Mouse (Mus musculus) gastrocnemius, postnatal 25 days (tissue): ENCODE data around the gene Pkig. TPM values are rescaled to one million over a fixed set of nuclear protein-coding genes. Genes with fewer than 3 reads are reported as not detected.
"Not testable (repeated sequence)": the region's sequence is repeated elsewhere in the genome, so short reads cannot be mapped to it uniquely, and the experiment has no call there.

Source experiments
- DNase-seq: peaks from one replicate; pipeline ENCODE4 v3.0.0; 2022
- long read RNA-seq, 2 experiments: library from polyadenylated mRNA; stranded (forward); transcript quantifications; one replicate each; pipeline ENCODE4 v2.0.0; 2021
- total RNA-seq, 2 experiments: library from RNA; stranded (reverse); gene quantifications; 1 replicate in 1 of 2; 2 replicates in 1 of 2; pipeline ENCODE4 v1.2.3; 2021

Gene Pkig
- 10 to 100 TPM; 72.1 to 93.5 TPM for total RNA-seq
- long read RNA-seq, experiment 1, transcript Pkig-204 (4 exons, 762 nt), result minor isoform, 33 of 327 reads
- long read RNA-seq, experiment 1, transcript Pkig-201 (4 exons, 1,036 nt), result major isoform, 155 of 327 reads
- long read RNA-seq, experiment 1, transcript Pkig-206 (4 exons, 369 nt), result minor isoform, 22 of 327 reads
- long read RNA-seq, experiment 1, transcript Pkig-202 (5 exons, 640 nt), result minor isoform, 20 of 327 reads
- long read RNA-seq, experiment 1, partial matches to known transcripts, result 56 of 327 reads
- long read RNA-seq, experiment 1, other reads (novel, unspliced or antisense), result 21 of 327 reads
- long read RNA-seq, experiment 2, transcript Pkig-201 (4 exons, 1,036 nt), result major isoform, 142 of 255 reads
- long read RNA-seq, experiment 2, transcript Pkig-206 (4 exons, 369 nt), result minor isoform, 12 of 255 reads
- long read RNA-seq, experiment 2, transcript Pkig-203 (4 exons, 1,059 nt), result minor isoform, 19 of 255 reads
- long read RNA-seq, experiment 2, transcript Pkig-204 (4 exons, 762 nt), result minor isoform, 24 of 255 reads
- long read RNA-seq, experiment 2, partial matches to known transcripts, result 34 of 255 reads
- long read RNA-seq, experiment 2, other reads (novel, unspliced or antisense), result 12 of 255 reads

GRCm38 (mm10) chr2:163657975-163658886 lies at the start of gene Pkig:
Gene Pkig (plus strand): TSS chr2:163658386.
- peak; percentile 83 for DNase-seq

DNA sequence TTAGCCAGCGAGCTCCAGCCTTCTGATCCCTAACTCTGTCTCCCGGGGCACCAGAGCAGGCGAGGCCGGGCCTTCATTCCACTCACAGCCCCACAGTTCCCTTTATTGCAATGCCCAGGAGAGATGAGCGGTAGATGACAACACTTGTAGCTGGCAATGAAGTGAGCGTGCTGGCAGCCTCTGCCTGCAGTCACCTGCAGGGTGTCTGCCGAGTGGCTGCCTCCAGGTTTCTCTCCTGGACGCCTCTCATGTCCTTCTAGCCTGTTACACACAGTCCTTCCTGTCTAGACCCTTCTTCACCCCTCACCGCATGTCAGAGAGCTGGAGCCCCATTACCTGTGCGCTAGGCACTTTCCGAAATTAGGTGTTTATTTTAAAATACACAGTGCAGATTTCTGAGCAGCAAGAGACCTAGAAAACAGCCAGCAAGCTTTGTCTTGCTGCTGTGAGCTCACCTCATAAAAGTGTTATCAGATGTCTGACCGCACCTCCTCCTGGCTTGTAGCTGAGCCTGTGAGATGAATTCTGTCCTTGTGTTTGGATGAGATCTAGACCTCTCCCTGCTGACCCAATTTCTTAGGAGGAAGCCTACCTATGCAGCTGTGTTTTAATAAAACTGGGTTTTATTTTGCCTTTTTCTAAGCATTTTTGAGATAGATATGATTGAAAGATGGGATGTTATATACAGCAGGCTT lies 48.8 kb upstream of the Pkig start:
- DNase-seq, result no peak

DNA sequence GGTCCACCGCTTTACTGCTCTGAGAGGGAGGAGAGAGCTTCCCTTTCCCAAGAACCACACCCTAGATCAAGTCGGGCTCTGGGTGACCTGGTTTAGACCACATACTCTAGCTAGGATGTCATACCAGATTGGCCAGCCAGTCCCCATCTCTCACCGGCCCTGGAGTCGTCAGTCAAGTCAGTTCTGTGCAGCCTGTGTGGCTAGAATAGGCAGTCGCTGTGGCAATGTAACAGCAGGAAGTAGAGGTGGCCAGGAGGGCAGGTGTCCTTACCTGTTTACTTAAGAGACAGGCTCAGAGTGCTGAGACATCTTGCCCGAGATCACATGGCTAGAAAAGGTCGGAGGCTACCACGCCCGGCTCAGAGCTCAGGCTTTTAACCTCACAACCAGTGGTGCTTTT lies 47.0 kb upstream of the Pkig start:
- no peak for DNase-seq

DNA sequence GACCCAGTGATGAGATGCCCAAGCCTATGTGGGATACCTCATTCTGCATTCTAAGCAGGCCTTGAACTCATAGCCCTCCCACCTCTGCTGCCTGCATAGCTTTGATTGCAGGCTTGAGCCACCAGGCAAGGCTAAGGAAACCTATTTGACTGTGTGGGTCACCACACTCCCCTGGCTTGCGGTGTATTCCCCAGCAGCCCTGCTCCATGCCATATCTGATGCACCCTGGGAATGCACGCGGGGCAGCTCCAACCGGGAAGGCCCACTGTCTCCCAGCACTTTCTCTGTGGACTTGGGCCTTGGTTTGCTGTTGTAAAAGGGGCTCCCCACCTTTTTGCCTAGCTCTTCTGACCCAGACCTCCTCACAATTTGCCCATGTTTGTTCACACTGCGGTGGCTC lies 45.0 kb upstream of the Pkig start:
- no peak for DNase-seq

DNA sequence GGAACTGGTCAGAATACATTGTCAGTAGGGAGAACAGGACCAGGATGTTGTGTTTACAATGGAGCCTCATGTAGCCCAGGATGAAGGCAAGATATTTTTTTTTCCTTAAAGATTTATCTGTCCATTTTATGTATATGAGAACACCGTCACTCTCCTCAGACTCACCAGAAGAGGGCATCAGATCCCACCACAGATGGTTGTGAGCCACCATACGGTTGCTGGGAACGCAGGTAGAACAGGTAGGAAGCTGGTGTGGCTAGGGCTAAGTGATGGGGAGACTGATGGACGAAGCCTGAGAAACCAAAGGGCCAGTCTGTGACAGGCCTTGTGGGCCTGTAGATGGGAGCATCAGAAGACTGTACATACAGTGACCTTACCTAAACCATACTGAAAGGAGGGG lies 44.2 kb upstream of the Pkig start:
- no peak for DNase-seq

- no peak for DNase-seq
Observed at GRCm38 (mm10) chr2:163615401-163615800, 42.8 kb upstream of the Pkig start.

DNA sequence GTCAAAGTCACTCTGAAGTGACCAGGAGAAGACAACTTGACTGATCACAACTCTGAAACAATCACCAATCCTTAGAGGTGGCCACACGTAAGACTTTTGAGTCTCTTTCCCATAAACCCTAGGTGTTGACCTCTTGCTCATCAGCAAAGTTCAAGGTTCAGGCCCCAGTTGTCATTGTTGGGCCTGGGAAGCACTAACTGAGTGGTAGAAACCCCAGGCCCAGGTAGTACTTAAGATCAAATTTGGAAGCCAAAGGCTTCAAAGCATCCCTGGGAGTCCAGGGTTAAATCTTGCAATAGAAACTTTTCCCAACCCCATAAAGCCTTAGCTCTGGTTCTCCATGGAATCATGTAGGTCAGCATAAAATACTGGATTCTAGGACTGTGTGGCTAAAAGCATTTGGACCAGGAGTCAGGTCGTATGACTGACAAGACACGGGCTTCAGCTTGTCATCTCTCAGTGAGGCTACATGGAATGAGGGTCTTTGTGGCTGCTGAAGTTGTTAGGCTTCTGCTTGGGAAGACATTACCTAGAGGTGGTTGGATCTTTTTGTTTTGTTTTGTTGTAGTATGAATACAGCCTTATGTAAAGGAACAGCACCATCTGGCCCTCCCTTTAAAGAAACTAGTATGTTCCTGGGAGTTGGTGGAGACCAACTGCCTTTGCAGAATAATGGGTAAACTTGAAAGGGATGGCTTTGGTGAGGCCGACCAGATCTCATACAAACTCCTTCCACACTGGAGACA lies 42.1 kb upstream of the Pkig start:
- DNase-seq, result no peak

- DNase-seq, result no peak
Observed at GRCm38 (mm10) chr2:163616652-163617227, 41.4 kb upstream of the Pkig start.

DNA sequence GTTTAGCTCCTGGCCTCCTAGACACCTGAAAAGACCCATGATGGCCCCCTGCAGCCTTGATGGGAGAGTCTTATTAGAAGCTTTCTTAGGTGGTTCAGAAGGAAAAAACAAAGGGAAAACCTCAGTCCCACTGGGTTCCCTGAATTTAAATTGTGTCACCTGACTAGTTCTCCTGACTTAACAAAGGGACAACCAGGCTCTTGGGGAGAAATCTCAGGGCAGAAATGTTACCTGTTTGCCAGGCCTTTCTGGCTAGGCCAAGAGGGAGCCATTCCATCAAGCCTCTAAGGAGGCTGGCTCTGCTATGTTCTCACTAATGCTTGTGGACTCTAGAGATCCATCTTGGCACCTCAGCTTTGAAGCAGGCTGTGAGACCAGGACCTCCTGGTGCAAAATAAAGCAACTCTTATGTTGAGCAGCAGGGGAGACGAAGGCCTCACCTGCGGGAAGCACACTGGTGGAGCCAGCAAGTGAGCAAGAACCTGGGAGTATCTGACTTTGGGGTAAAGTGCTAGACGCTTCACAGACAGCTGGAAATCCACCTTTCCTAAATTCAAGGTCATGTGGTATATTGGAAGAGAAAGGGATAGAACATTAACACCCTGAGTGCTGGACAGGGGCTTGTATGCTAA lies 40.8 kb upstream of the Pkig start:
- no peak for DNase-seq

DNA sequence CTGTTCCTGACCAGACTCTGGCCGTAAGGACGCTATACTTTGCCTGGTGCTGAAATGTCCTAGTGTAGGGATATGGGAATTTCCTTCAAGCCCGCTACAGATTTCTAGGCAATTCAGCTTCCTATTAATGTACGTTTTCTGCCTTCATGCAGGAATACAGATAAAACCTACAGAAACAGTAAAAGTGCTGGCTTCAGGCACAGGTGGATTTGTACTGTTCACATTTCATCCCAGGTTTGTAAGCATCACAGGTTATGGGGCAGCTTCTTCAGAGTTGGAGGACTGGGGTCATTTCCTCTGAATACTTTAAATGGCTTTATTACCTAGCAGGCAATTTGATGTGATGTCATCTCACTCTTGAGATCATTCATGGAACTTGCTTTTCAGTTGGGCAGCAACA lies 40.3 kb upstream of the Pkig start:
- no peak for DNase-seq

- no peak for DNase-seq
Observed at GRCm38 (mm10) chr2:163620451-163620850, 37.7 kb upstream of the Pkig start.

GRCm38 (mm10) chr2:163621401-163621800 lies 36.8 kb upstream of the Pkig start:
- not testable (repeated sequence) for DNase-seq

- no peak for DNase-seq
Observed at GRCm38 (mm10) chr2:163631223-163631622, 27.0 kb upstream of the Pkig start.

- DNase-seq, result no peak
Observed at GRCm38 (mm10) chr2:163631715-163632114, 26.5 kb upstream of the Pkig start.

- DNase-seq, result no peak
Observed at GRCm38 (mm10) chr2:163634211-163634610, 24.0 kb upstream of the Pkig start.

- no peak for DNase-seq
Observed at GRCm38 (mm10) chr2:163636057-163636456, 22.1 kb upstream of the Pkig start.

GRCm38 (mm10) chr2:163637655-163638266 lies 20.4 kb upstream of the Pkig start:
- DNase-seq, result no peak

DNA sequence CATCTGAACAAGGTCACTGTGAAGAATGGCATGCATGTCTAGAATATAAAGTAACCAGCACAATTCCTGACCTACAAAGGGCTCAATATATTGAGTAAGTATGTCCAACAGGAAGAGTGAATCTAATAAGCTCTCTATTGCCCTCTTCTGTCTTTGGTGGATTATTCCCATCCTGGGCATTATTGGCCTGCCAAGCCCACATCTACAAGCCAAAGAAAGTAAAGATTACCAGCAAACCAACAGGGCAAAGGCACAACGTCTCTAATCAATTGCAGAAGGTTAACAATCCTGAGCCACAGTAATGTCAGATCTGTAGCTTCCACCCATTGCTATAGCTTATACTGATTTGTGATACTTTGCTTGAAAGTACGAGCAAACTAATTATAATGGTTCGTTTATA lies 17.7 kb upstream of the Pkig start:
- DNase-seq, result no peak

GRCm38 (mm10) chr2:163641681-163642080 lies 16.5 kb upstream of the Pkig start:
- DNase-seq, result no peak
